Mouse (Mus musculus): ENCODE measurements around the gene Etfb.

DNA sequence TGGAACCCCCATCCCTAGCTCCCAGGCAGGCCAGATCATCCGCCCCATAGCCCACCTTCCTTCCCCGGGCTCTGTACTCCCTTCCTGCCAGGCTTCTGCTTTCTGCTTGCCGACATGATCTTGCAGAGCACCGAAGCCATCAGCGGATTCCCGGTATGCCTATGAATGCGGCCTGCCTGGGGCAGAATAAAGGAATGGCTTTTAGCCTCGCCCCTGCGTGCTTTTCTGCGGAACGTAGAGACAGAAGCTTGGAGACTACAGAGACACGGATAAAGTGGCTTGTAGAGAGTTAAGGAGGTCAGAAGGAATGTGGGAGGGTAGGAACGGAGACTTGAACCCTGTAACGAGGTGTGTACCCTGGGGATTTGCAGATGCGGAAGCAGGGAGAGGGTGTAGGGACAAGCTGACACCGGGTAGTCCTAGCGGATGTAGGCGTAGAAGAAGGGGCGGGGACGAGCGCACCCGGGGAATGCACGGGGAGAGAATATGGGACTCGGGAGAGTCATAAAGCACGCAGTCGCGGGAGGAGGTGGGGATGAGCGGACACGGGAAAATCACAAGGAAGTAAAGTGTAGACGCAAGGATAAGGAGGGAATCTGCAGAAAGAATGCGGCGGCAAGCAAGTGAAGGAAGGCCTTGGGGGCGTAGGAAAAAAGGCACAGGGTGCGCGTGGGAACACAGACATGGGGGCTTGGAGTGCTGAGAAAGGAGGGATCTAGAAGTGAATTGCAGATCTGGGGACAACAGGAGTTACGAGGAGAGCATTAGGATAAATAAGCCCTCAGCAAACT lies 562 bp upstream of the Etfb start:
- TF ChIP-seq POLR2A (IDR thresholded peaks at IDR 0.05; ENCODE audit: extremely low read depth, insufficient read depth, low read length): peak; percentile 64
- no peak for TF ChIP-seq CTCF (IDR thresholded peaks at IDR 0.05; ENCODE audit: extremely low read depth, insufficient read depth, low read length)
